Mouse (Mus musculus) bone marrow macrophage, adult 2 months (primary cell): Measurements from ENCODE around the gene Gm21985. TPM values are rescaled to one million over a fixed set of nuclear protein-coding genes. Genes with fewer than 3 reads are reported as not detected.

Source experiments
- H3K27ac ChIP-seq: 2 replicates; pipeline ENCODE4 v1.5.1; 2012; ENCODE audit warnings: low read depth, low read length; ENCODE audit not compliant: insufficient read depth
- H3K4me1 ChIP-seq: 2 replicates; pipeline ENCODE4 v1.6.1; 2012; ENCODE audit warnings: low read length; ENCODE audit not compliant: control insufficient read depth, insufficient read depth
- H3K4me3 ChIP-seq: 2 replicates; pipeline ENCODE4 v1.5.1; 2012; ENCODE audit warnings: mild to moderate bottlenecking, low read length, moderate library complexity; ENCODE audit not compliant: insufficient read depth
- CTCF ChIP-seq: IDR thresholded peaks from 2 replicates; pipeline ENCODE4 v1.5.1; 2012; ENCODE audit warnings: low read depth, mild to moderate bottlenecking, low read length, moderate library complexity
- POLR2A ChIP-seq: IDR thresholded peaks from 2 replicates; pipeline ENCODE4 v1.6.1; 2012; ENCODE audit warnings: mild to moderate bottlenecking, low read depth, low read length, borderline replicate concordance
- polyA plus RNA-seq: library from polyadenylated mRNA; stranded (reverse); fragments of >200 nt; gene quantifications from 2 replicates; pipeline ENCODE4 v1.2.4, GENCODE M21; 2012; ENCODE audit not compliant: missing spikeins, insufficient read depth, insufficient read length

The Gm21985 gene
- polyA plus RNA-seq, 1 experiment, result not detected

- H3K4me3 ChIP-seq, result no peak overlapping the region
- no peak overlapping the region for H3K27ac ChIP-seq
- peaks cover 10% of the 10 kb centered on the region for H3K4me1 ChIP-seq
- TF ChIP-seq POLR2A, result no peak
- no peak for TF ChIP-seq CTCF
Measured at GRCm38 (mm10) chr2:112241787-112242186, 24.3 kb upstream of the Gm21985 start.

- Histone ChIP-seq H3K4me3 (no peak overlapping the region), H3K4me1 (0 out of 2 replicates have a peak, but pooled peaks cover 3% of the 10 kb centered on the region), H3K27ac (no peak overlapping the region)
- no peak for TF ChIP-seq CTCF
Measured at GRCm38 (mm10) chr2:112245307-112245706, 20.8 kb upstream of the Gm21985 start.

DNA sequence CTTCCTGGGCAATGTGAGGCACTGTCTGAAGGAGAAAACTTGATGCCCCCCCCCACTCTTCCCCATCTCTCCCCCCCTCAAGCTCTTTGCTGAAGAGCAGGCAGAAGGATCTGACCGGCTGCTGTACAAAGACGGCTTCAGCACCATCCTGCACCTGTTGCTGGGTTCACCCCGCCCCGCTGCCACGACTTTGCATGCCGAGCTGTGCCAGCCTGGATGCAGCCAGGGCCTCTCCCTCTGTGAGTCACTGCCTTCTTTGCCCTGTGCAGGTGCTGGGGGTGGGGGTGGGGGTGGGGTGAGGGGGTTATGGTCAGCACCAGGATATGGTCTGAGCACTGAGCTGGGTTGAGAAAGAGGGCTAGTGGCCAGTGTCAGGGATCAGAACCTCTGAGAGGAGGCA is 19.9 kb upstream of the Gm21985 start:
- Histone ChIP-seq H3K27ac (no peak overlapping the region), H3K4me1 (no peaks in the 10 kb centered on the region), H3K4me3 (no peak overlapping the region)
- TF ChIP-seq POLR2A (no peak), CTCF (no peak)

DNA sequence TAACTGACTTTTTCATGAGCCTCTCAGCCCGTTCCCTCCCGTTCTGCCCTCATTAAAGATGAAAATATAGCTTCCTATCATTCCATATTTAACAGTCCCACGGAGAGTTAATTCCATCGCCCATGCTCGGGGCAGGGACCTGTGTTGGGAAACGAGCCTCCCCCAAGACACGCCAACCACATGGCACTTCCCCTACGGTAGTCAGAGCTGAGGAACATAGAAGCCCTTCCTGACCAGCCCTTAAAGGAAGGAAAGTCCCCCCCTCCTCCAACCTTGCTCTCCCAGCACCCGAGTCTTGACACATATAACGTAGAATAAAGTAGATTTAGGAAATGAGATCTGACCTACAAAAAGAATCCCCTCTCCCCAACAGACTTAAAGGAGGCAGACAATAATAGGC is 18.8 kb upstream of the Gm21985 start:
- Histone ChIP-seq H3K4me3 (no peak overlapping the region), H3K27ac (no peak overlapping the region), H3K4me1 (no peaks in the 10 kb centered on the region)
- TF ChIP-seq POLR2A, result no peak
- TF ChIP-seq CTCF, result no peak

- Histone ChIP-seq H3K27ac (no peak overlapping the region), H3K4me1 (peaks cover 8% of the 10 kb centered on the region), H3K4me3 (no peak overlapping the region)
- TF ChIP-seq CTCF, result no peak
- TF ChIP-seq POLR2A, result no peak
Measured at GRCm38 (mm10) chr2:112249780-112250453, 16.2 kb upstream of the Gm21985 start.

GRCm38 (mm10) chr2:112254675-112255515 is 11.2 kb upstream of the Gm21985 start:
- Histone ChIP-seq H3K27ac (no peak overlapping the region), H3K4me1 (peaks cover 33% of the 10 kb centered on the region), H3K4me3 (no peak overlapping the region)
- TF ChIP-seq POLR2A (no peak), CTCF (no peak)

GRCm38 (mm10) chr2:112259241-112259962 is 6.7 kb upstream of the Gm21985 start, which contains the start of gene Nutm1:
Gene Nutm1 (minus strand): TSS chr2:112259291.
- no peak for TF ChIP-seq POLR2A
- TF ChIP-seq CTCF, result peak; percentile 24; the same call in 1 of the 2 replicates
- Histone ChIP-seq H3K27ac (no peak within 1 kb of the TSS), H3K4me1 (peaks cover 38% of the 10 kb centered on the region), H3K4me3 (no peak within 1 kb of the TSS)

DNA sequence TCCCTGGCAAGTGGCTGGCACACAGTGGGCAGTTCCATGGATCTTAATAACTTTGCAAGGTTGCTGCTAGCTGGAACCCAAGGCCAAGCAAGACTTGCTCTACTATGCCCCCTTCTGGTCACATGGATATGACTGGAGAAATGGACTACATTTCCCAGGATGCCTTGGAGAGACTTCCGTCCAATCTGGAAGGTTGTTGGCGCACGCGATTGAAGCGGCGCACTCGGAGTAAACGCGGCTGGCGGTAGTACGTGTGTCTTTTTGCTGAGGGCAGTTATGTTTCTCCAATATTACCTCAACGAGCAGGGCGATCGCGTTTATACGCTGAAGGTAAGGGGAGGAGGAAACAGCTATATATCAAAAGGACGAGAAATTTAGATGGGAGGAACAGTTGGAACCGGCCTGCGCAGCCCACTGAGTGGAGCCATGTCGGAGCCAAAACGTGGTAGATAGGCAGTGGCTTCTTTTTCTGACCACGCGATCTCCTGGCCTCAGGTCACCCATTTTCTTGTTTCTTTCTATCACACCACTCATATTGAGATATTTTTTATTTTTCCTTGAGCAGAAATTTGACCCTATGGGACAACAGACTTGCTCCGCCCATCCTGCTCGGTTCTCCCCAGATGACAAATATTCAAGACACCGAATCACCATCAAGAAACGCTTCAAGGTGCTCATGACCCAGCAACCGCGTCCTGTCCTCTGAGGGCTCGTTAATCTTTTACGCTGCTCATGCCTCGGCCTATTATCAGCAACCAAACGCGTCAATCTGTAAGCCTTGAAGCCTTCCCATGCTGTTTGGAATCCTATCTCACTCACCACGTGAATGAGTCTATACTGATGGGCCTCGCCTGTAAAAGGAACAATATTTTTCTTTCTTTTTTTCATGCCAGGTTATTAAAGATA is 4.1 kb upstream of the Gm21985 start, which contains the start of gene Nop10:
Gene Nop10 (plus strand): TSS at position 179 of the 906 bp plus-strand sequence.
- H3K4me3 ChIP-seq, result peak within 1 kb of the TSS; percentile 85
- H3K27ac ChIP-seq, result peak within 1 kb of the TSS; percentile 51
- peaks cover 16% of the 10 kb centered on the region for H3K4me1 ChIP-seq
- TF ChIP-seq POLR2A (0 out of 2 replicates have a peak, but pooled peaks have one; percentile 29), CTCF (peak; percentile 82)
